Mouse (Mus musculus): Measurements from ENCODE around the gene Npy4r.

DNA sequence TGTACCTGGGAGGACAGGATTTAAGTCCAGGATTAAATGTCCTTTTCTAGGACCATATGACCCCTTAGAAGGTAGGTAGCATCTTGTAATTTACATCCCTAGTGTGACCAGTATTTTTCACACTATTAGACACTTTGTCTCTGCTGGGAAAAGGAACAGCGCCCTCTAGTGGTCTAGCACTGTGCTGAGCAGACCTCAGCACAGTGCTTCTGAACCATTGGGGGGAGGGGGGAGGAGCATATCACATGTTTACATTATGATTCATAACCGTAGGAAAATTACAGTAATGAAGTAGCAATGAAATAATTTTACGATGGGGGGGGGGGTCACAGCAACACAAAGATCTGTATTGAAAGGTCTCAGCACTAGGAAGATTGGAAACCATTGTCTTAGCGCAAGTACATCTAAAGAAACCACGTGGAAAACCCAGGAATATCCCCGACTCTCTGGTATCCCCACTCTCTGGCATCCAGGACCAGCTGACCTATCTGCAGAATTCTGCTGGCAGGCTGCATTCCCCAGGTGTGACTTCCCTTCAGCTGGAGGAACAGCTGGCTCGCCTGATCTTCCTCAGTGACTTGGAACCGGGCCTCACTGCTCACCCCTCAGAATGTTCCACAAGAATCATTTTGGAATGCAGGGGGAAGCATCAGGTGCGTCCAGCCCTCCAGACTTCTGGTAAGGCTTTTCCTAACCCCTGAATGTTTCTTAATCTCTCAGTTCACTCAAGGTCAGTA, 2.5 kb upstream of the Npy4r start:
- TF ChIP-seq MYOG (IDR thresholded peaks at IDR 0.05; ENCODE audit: control insufficient read depth in 1 of 3, insufficient read depth in 1 of 3, insufficient read length in 2 of 3, low read depth in 2 of 3) (no peak), POLR2A (IDR thresholded peaks at IDR 0.05; ENCODE audit: insufficient read length, low read depth) (no peak), MYOD1 (IDR thresholded peaks at IDR 0.05; ENCODE audit: control insufficient read depth in 1 of 3, insufficient read length in 2 of 3, low read depth in 2 of 3) (peak in 2 of 3 experiments; percentile 21 to 38), TCF3 (IDR thresholded peaks at IDR 0.05; ENCODE audit: insufficient read length, low read depth) (no peak)

Data from myocyte (in vitro differentiated cells).